Mouse (Mus musculus) heart, postnatal 0 days (tissue): Measurements from ENCODE around the gene Fancf. TPM values are rescaled to one million over a fixed set of nuclear protein-coding genes. Genes with fewer than 3 reads are reported as not detected.

Source experiments
- ATAC-seq: fragments of 200-750 bp; cut with Nextera tagmentation; 2 replicates; pipeline ENCODE4 v1.8.0; 2017; ENCODE audit warnings: low read depth, moderate number of reproducible peaks, moderate library complexity; ENCODE audit not compliant: insufficient read depth
- DNase-seq: peaks from one replicate; pipeline ENCODE4 v3.0.0-alpha.2; 2016; ENCODE audit warnings: low spot score
- H3K27ac ChIP-seq: fragments of 300-500 bp; sonication (generic); 2 replicates; pipeline ENCODE4 v1.5.1; 2014; ENCODE audit warnings: low read depth, mild to moderate bottlenecking
- H3K27me3 ChIP-seq: fragments of 300-500 bp; sonication (generic); 2 replicates; pipeline ENCODE4 v1.6.1; 2014; ENCODE audit warnings: low read length, mixed read lengths; ENCODE audit not compliant: control insufficient read depth, insufficient read depth
- H3K36me3 ChIP-seq: fragments of 300-500 bp; sonication (generic); replicated peaks from 2 replicates; pipeline ENCODE4 v1.6.1; 2014; ENCODE audit warnings: low read length, mixed read lengths; ENCODE audit not compliant: control insufficient read depth, insufficient read depth
- H3K4me1 ChIP-seq: fragments of 300-500 bp; sonication (generic); 2 replicates; pipeline ENCODE4 v1.6.1; 2014; ENCODE audit warnings: antibody characterized with exemption; ENCODE audit not compliant: control insufficient read depth, insufficient read depth
- H3K4me2 ChIP-seq: fragments of 300-500 bp; sonication (generic); 2 replicates; pipeline ENCODE4 v1.6.1; 2014; ENCODE audit warnings: low read depth, mild to moderate bottlenecking, low read length, moderate library complexity
- H3K4me3 ChIP-seq: fragments of 300-500 bp; sonication (generic); 2 replicates; pipeline ENCODE4 v1.5.1; 2014; ENCODE audit warnings: low read depth, low read length
- H3K9ac ChIP-seq: fragments of 300-500 bp; sonication (generic); replicated peaks from 2 replicates; pipeline ENCODE4 v1.6.1; 2014; ENCODE audit warnings: low read depth, low read length, mixed read lengths
- H3K9me3 ChIP-seq: fragments of 300-500 bp; sonication (generic); replicated peaks from 2 replicates; pipeline ENCODE4 v1.6.1; 2016; ENCODE audit warnings: low read length; ENCODE audit not compliant: control insufficient read depth
- CTCF ChIP-seq: IDR thresholded peaks from 2 replicates; pipeline ENCODE4 v1.5.1; 2016; ENCODE audit warnings: antibody characterized with exemption, control low read depth, low read depth
- EP300 ChIP-seq: IDR thresholded peaks from 2 replicates; pipeline ENCODE4 v1.6.1; 2016; ENCODE audit warnings: antibody characterized with exemption, low read depth
- WGBS: fragments of 180-500 bp; shearing (Covaris S2); extraction: QIAGEN DNeasy Blood & Tissue Kit; methylation state at CpG from one replicate; pipeline ENCODE4 v1.1.7; 2014; 5-methylcytosine and 5-hydroxymethylcytosine counted together
- polyA plus RNA-seq: library from polyadenylated mRNA; unstranded; fragments of >200 nt; fragmentation: Nextera tagmentation; extraction: Ambion mirVana; gene quantifications from 2 replicates; pipeline ENCODE4 v1.2.1, GENCODE M21; 2015
- total RNA-seq: library from RNA; depleted of rRNA; stranded (reverse); fragments of >200 nt; gene quantifications from 2 replicates; pipeline ENCODE4 v1.2.3, GENCODE M21; 2014; ENCODE audit warnings: low replicate concordance; rRNA removed

Fancf gene
- total RNA-seq: 7.6 and 8.8 TPM in 2 replicates
- polyA plus RNA-seq: 3.0 and 3.1 TPM in 2 replicates

- peak within 1 kb of the TSS; percentile 70 for H3K4me2 ChIP-seq
- peak within 1 kb of the TSS; percentile 83 for H3K4me3 ChIP-seq
- peak within 1 kb of the TSS; percentile 83 for H3K9ac ChIP-seq
- no peaks in the 10 kb centered on the region for H3K9me3 ChIP-seq
- ATAC-seq (peak; percentile 99), DNase-seq (peak; percentile 91)
- H3K27ac ChIP-seq: peak within 1 kb of the TSS; percentile 96
- peaks cover 11% of the 10 kb centered on the region for H3K4me1 ChIP-seq
- H3K27me3 ChIP-seq: no peaks in the 10 kb centered on the region
- WGBS: under 1% methylated on average over 43 of the region's 43 CpGs
- TF ChIP-seq CTCF (no peak), EP300 (no peak)
- H3K36me3 ChIP-seq: no peaks in the 10 kb centered on the region
Observed at GRCm38 (mm10) chr7:51862097-51862492, at the start of gene Fancf. Gene Fancf, minus strand, starts transcription at chr7:51862267.

- no peak overlapping the region for H3K4me2 ChIP-seq
- 70% methylated on average over 6 of the region's 6 CpGs for WGBS
- ATAC-seq (no peak), DNase-seq (no peak)
- H3K4me3 ChIP-seq: no peak overlapping the region
- no peaks in the 10 kb centered on the region for H3K9me3 ChIP-seq
- TF ChIP-seq CTCF (no peak), EP300 (no peak)
- H3K9ac ChIP-seq: no peak overlapping the region
- no peaks in the 10 kb centered on the region for H3K36me3 ChIP-seq
- H3K27ac ChIP-seq: no peak overlapping the region
- no peaks in the 10 kb centered on the region for H3K27me3 ChIP-seq
- no peaks in the 10 kb centered on the region for H3K4me1 ChIP-seq
Observed at GRCm38 (mm10) chr7:51899066-51899465, 37.0 kb upstream of the Fancf start.

DNA sequence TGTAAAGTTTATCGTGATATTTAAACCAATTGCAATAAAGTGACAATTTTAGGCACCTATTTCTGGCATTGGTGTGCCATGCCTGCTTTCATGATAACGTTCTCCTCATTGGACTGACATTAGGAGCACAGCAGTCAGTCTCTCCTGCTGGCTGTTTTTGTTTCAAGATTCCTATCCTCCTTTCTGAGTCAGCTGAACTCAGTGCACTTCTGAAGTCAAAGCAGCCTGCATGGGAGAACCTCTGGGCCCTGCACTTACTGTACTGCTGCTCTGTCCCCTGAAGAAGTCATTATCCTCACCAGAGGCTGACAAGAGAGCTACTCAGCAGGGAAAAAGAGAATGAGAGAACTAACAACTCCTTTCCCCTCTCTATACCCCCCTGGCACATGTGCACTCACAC lies 32.9 kb upstream of the Fancf start:
- DNase-seq (no peak), ATAC-seq (no peak)
- Histone ChIP-seq H3K27ac (no peak overlapping the region), H3K9ac (no peak overlapping the region), H3K4me2 (no peak overlapping the region), H3K9me3 (no peaks in the 10 kb centered on the region), H3K4me3 (no peak overlapping the region), H3K36me3 (no peaks in the 10 kb centered on the region), H3K4me1 (no peaks in the 10 kb centered on the region), H3K27me3 (no peaks in the 10 kb centered on the region)
- TF ChIP-seq EP300: no peak
- TF ChIP-seq CTCF: no peak
- WGBS: 43% methylated on average over 2 of the region's 2 CpGs

- ATAC-seq (no peak), DNase-seq (no peak)
- Histone ChIP-seq H3K9me3 (no peaks in the 10 kb centered on the region), H3K36me3 (no peaks in the 10 kb centered on the region), H3K9ac (no peak overlapping the region), H3K4me1 (no peaks in the 10 kb centered on the region), H3K27me3 (no peaks in the 10 kb centered on the region), H3K4me2 (no peak overlapping the region), H3K27ac (no peak overlapping the region), H3K4me3 (no peak overlapping the region)
- WGBS: 73% methylated on average over 4 of the region's 4 CpGs
- TF ChIP-seq EP300 (no peak), CTCF (no peak)
Observed at GRCm38 (mm10) chr7:51894133-51894801, 32.2 kb upstream of the Fancf start.

DNA sequence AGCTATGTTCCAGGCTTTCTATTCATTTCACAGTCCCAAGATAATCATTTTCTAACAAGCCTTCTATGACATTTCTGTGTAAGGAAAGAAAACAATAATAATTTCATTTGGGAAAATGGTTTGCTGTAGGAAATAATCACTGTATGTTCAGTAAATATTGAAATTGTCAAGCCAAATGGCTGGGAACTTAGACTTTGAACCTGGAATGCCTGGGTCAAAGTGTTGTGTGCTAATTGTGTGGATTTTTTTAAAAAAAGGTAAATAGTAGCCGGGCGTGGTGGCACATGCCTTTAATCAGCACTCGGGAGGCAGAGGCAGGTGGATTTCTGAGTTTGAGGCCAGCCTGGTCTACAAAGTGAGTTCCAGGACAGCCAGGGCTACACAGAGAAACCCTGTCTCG lies 30.9 kb upstream of the Fancf start:
- no peak for ATAC-seq
- no peak for DNase-seq
- H3K9ac ChIP-seq: no peak overlapping the region
- H3K9me3 ChIP-seq: no peaks in the 10 kb centered on the region
- no peaks in the 10 kb centered on the region for H3K36me3 ChIP-seq
- no peak overlapping the region for H3K4me2 ChIP-seq
- H3K4me3 ChIP-seq: no peak overlapping the region
- H3K4me1 ChIP-seq: no peaks in the 10 kb centered on the region
- no peaks in the 10 kb centered on the region for H3K27me3 ChIP-seq
- 85% methylated on average over 4 of the region's 4 CpGs for WGBS
- TF ChIP-seq CTCF (no peak), EP300 (no peak)
- H3K27ac ChIP-seq: no peak overlapping the region
